Mouse (Mus musculus) forebrain, embryonic 12.5 days (tissue): ENCODE data around the gene Ptprg. TPM values are rescaled to one million over a fixed set of nuclear protein-coding genes. Genes with fewer than 3 reads are reported as not detected.

Source experiments
- ATAC-seq: fragments of 200-750 bp; cut with Nextera tagmentation; 2 replicates; pipeline ENCODE4 v1.8.0; 2017; ENCODE audit warnings: moderate TSS enrichment; ENCODE audit not compliant: low FRiP score
- H3K27ac ChIP-seq: fragments of 300-500 bp; sonication (generic); 2 replicates; pipeline ENCODE4 v1.5.1; 2016; ENCODE audit warnings: mild to moderate bottlenecking
- H3K27me3 ChIP-seq: fragments of 300-500 bp; sonication (generic); 2 replicates; pipeline ENCODE4 v1.6.1; 2016; ENCODE audit warnings: mild to moderate bottlenecking
- H3K36me3 ChIP-seq: fragments of 300-500 bp; sonication (generic); replicated peaks from 2 replicates; pipeline ENCODE4 v1.6.1; 2016; ENCODE audit warnings: mild to moderate bottlenecking
- H3K4me1 ChIP-seq: fragments of 300-500 bp; sonication (generic); 2 replicates; pipeline ENCODE4 v1.6.1; 2016
- H3K4me2 ChIP-seq: fragments of 300-500 bp; sonication (generic); 2 replicates; pipeline ENCODE4 v1.6.1; 2016; ENCODE audit warnings: mild to moderate bottlenecking, moderate library complexity
- H3K4me3 ChIP-seq: fragments of 300-500 bp; sonication (generic); replicated peaks from 2 replicates; pipeline ENCODE4 v1.5.1; 2016; ENCODE audit warnings: mild to moderate bottlenecking
- H3K9ac ChIP-seq: fragments of 300-500 bp; sonication (generic); 2 replicates; pipeline ENCODE4 v1.6.1; 2016; ENCODE audit warnings: mild to moderate bottlenecking
- H3K9me3 ChIP-seq: fragments of 300-500 bp; sonication (generic); 2 replicates; pipeline ENCODE4 v1.6.1; 2016
- WGBS: fragments of 180-500 bp; shearing (Covaris S2); methylation state at CpG from one replicate; pipeline ENCODE4 v1.1.7; 2016; 5-methylcytosine and 5-hydroxymethylcytosine counted together
- polyA plus RNA-seq: library from polyadenylated mRNA; unstranded; fragments of >200 nt; fragmentation: Nextera tagmentation; extraction: Ambion mirVana; gene quantifications from 2 replicates; pipeline ENCODE4 v1.2.1, GENCODE M21; 2016

Ptprg gene
- polyA plus RNA-seq, 1 experiment from 2014 or later, result 44.9 TPM

DNA sequence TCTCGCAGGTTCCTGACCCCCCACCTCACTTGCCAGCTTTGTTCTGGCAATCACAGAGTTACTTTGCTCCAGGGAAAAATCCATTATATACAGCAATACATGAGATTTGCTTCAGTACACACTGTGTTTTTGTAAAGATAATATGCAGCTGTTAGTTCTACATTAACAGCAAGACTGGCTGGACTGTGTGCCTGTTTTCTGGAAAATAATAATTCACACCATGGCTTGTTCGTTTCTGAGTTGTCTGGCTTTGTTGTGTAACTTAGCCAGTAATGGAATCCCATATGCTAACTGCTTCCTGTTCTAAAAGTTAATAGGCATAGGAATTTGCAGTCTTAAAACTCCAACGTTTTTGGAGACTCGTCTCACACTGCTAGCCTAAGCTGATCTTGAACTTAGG is 635.0 kb downstream of the Ptprg start:
- Histone ChIP-seq H3K9ac (no peak overlapping the region), H3K4me2 (no peak overlapping the region), H3K9me3 (no peaks in the 10 kb centered on the region), H3K36me3 (no peaks in the 10 kb centered on the region), H3K4me1 (peaks cover 65% of the 10 kb centered on the region), H3K27ac (peak overlapping the region; percentile 91), H3K4me3 (no peak overlapping the region), H3K27me3 (peaks cover 4% of the 10 kb centered on the region; the same call in 1 of the 2 replicates)
- 28% methylated on average over 4 of the region's 4 CpGs for WGBS
- no peak for ATAC-seq

- no peak overlapping the region for H3K9ac ChIP-seq
- WGBS, result 29% methylated on average over 3 of the region's 3 CpGs
Measured at GRCm38 (mm10) chr14:12189266-12189665, 635.9 kb downstream of the Ptprg start.

DNA sequence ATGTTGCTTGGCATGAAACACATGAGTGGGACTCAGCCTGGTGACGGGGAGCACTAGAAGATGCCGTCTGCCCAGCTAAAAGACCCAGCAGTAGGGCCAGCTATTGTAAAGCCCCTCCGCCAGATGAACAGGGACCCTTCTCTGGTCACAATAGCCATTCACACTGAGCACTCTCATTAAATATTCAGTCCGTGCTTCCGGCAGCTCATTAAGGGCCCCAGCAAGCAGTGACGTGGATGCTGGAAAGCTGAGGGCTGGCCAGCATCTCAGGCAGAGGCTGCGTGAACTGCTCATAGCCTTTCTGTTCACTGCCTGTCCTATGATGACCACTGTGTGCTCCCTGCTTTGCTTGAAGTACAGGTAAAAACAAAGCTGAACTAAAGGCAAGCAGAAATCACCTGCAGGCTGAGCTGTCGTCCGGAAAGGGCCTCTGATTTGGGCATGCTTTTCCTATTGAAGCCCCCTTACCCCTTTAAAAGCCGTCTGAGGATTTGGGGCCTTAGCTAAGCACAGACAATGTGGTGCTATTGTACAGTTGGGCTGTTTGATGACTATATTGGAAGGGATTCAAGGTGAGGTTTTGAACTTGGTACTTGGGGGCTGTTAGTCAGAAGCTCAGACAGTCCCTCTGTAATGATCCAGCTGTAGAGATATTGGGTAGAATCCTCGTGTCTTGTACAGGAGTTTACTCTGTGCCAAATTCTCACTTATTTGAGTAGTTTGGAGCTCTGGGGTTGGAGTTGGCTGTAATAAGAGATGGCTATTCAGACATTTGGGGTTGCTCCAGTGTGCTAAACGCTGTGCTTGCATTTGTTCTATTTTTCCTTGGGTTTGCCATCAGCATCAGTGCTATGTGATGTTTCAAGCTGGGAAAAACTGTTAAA is 636.6 kb downstream of the Ptprg start:
- peak overlapping the region; percentile 51 for H3K4me2 ChIP-seq
- no peaks in the 10 kb centered on the region for H3K9me3 ChIP-seq
- H3K27ac ChIP-seq, result peak overlapping the region; percentile 91
- 8% methylated on average over 12 of the region's 12 CpGs for WGBS
- H3K4me1 ChIP-seq, result peaks cover 57% of the 10 kb centered on the region
- peak overlapping the region; percentile 21; the same call in 1 of the 2 replicates for H3K4me3 ChIP-seq
- H3K36me3 ChIP-seq, result no peaks in the 10 kb centered on the region
- H3K27me3 ChIP-seq, result peaks cover 4% of the 10 kb centered on the region; the same call in 1 of the 2 replicates
- peak; percentile 93 for ATAC-seq
- no peak overlapping the region; the same call in 1 of the 2 replicates for H3K9ac ChIP-seq

More at GRCm38 (mm10) chr14:12189266-12189665, 635.9 kb downstream of the Ptprg start:
- H3K4me2 ChIP-seq, result peak overlapping the region; percentile 51
- H3K9me3 ChIP-seq, result no peaks in the 10 kb centered on the region
- peak overlapping the region; percentile 91 for H3K27ac ChIP-seq
- no peak overlapping the region for H3K4me3 ChIP-seq
- H3K4me1 ChIP-seq, result peaks cover 61% of the 10 kb centered on the region
- H3K27me3 ChIP-seq, result peaks cover 4% of the 10 kb centered on the region; the same call in 1 of the 2 replicates
- no peaks in the 10 kb centered on the region for H3K36me3 ChIP-seq
- ATAC-seq, result peak; percentile 30; the same call in 1 of the 2 replicates

DNA sequence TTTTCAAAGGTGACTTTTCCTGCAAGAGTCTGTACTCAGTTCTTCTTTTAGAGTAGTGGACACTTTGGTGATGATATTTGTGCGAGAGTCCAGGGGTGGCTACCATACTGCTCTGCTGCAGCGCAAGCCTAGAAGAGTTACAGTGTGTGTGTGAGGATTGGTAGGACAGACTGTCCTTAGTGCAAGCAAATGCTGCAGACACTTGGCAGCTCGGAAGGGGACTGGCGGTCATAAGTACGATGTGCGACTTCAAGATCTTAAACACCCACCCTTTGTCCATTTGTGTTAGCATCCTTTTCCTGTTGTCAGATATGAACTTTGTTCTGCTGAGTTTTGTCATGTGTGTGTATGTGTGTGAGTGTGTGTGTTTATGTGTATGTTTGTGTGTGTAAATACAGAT is 637.7 kb downstream of the Ptprg start:
- Histone ChIP-seq H3K4me1 (peaks cover 57% of the 10 kb centered on the region), H3K9me3 (no peaks in the 10 kb centered on the region), H3K4me2 (peak overlapping the region; percentile 51), H3K4me3 (peak overlapping the region; percentile 21), H3K27ac (no peak overlapping the region), H3K36me3 (no peaks in the 10 kb centered on the region), H3K9ac (peak overlapping the region; percentile 45), H3K27me3 (peaks cover 2% of the 10 kb centered on the region; the same call in 1 of the 2 replicates)
- ATAC-seq, result no peak
- WGBS, result 80% methylated on average over 6 of the region's 6 CpGs

DNA sequence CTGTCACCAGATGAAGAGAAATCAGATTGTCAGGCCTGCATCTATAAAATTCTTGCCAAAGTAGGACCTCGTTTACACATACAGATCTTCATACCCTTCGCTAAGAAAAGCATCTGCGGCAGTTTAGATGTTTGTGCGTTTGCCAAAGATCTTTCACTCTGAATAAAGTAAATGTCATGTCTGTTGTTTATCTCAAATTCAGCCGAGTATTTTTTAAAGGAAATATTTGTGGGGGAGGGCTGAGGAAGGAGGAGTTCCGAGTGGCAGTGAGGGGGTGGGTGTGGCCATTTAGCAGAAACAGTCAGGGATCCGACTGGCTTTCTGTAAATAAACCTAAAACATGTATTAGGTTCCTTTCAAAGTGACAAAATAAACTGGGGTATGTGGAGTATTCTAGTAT is 645.4 kb downstream of the Ptprg start:
- Histone ChIP-seq H3K4me1 (peaks cover 32% of the 10 kb centered on the region), H3K4me2 (no peak overlapping the region), H3K27ac (no peak overlapping the region), H3K36me3 (no peaks in the 10 kb centered on the region), H3K4me3 (no peak overlapping the region), H3K9me3 (no peaks in the 10 kb centered on the region), H3K27me3 (no peaks in the 10 kb centered on the region), H3K9ac (no peak overlapping the region)
- 68% methylated on average over 7 of the region's 7 CpGs for WGBS
- no peak for ATAC-seq

GRCm38 (mm10) chr14:12199956-12200950 is 646.9 kb downstream of the Ptprg start:
- no peak overlapping the region for H3K4me3 ChIP-seq
- WGBS, result 70% methylated on average over 13 of the region's 13 CpGs
- peaks cover 36% of the 10 kb centered on the region for H3K4me1 ChIP-seq
- H3K9ac ChIP-seq, result no peak overlapping the region
- H3K9me3 ChIP-seq, result no peaks in the 10 kb centered on the region
- H3K4me2 ChIP-seq, result no peak overlapping the region
- H3K27me3 ChIP-seq, result no peaks in the 10 kb centered on the region
- H3K36me3 ChIP-seq, result no peaks in the 10 kb centered on the region
- ATAC-seq, result peak; percentile 67; the same call in 1 of the 2 replicates
- peak overlapping the region; percentile 43; the same call in 1 of the 2 replicates for H3K27ac ChIP-seq

- no peak overlapping the region for H3K4me2 ChIP-seq
- H3K27me3 ChIP-seq, result no peaks in the 10 kb centered on the region
- 0 out of 2 replicates have a peak, but pooled peaks cover 2% of the 10 kb centered on the region for H3K36me3 ChIP-seq
- no peak overlapping the region for H3K4me3 ChIP-seq
- 56% methylated on average over 10 of the region's 10 CpGs for WGBS
- H3K9ac ChIP-seq, result no peak overlapping the region
- H3K27ac ChIP-seq, result no peak overlapping the region
- no peaks in the 10 kb centered on the region for H3K9me3 ChIP-seq
- H3K4me1 ChIP-seq, result peaks cover 36% of the 10 kb centered on the region
- ATAC-seq, result no peak
Measured at GRCm38 (mm10) chr14:12202214-12202613, 648.9 kb downstream of the Ptprg start.

DNA sequence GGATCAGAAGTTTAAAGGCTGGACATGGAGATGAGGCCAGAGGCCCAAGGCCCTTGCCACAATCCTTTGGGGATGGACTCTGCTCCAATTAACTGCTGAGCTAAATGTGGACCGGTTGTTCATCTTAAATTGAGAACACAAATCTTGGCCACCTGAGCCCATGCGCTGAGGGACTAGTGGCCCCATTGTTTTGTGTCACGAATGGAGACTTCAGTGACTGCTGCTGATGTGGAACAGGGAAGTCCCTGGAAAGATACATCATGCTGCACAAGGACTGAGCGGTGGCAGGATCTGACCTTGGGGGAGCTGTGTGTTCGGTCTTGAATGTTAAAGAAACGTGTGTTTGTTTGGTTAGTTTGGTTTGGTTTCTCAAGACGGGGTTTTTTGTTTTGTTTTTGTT is 649.7 kb downstream of the Ptprg start:
- H3K36me3 ChIP-seq, result peaks cover 5% of the 10 kb centered on the region; the same call in 1 of the 2 replicates
- 78% methylated on average over 7 of the region's 7 CpGs for WGBS
- ATAC-seq, result no peak
- H3K4me1 ChIP-seq, result peaks cover 36% of the 10 kb centered on the region
- no peak overlapping the region for H3K4me2 ChIP-seq
- H3K27ac ChIP-seq, result no peak overlapping the region
- H3K9me3 ChIP-seq, result no peaks in the 10 kb centered on the region
- H3K4me3 ChIP-seq, result no peak overlapping the region
- H3K9ac ChIP-seq, result no peak overlapping the region
- H3K27me3 ChIP-seq, result no peaks in the 10 kb centered on the region

- no peak overlapping the region for H3K9ac ChIP-seq
- peaks cover 20% of the 10 kb centered on the region for H3K4me1 ChIP-seq
- WGBS, result 67% methylated on average over 2 of the region's 2 CpGs
- H3K27me3 ChIP-seq, result no peaks in the 10 kb centered on the region
- no peaks in the 10 kb centered on the region for H3K9me3 ChIP-seq
- no peak overlapping the region for H3K4me3 ChIP-seq
- no peak overlapping the region for H3K27ac ChIP-seq
- H3K36me3 ChIP-seq, result peaks cover 18% of the 10 kb centered on the region; the same call in 1 of the 2 replicates
- no peak overlapping the region for H3K4me2 ChIP-seq
- no peak for ATAC-seq
Measured at GRCm38 (mm10) chr14:12206138-12206537, 652.8 kb downstream of the Ptprg start.

DNA sequence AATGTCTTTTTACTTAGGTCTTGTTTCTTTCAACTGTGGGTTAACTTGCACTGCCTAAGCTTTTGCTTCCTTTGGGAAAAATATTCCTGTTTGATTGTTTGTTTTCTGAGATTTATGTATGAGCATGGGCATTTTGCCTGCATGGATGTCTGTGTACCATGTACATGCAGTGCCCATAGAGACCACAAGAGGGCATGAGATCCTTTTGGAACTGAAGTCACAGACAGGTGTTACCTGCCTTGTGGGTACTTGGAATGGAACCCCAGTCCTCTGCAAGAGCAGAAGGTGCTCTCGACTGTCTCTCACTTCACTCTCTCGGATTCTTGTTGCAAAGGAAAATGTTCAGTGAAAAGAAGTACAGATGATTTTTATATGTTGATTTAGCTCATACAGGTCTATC is 655.2 kb downstream of the Ptprg start:
- no peak overlapping the region for H3K4me2 ChIP-seq
- no peak overlapping the region for H3K27ac ChIP-seq
- no peak for ATAC-seq
- H3K9ac ChIP-seq, result no peak overlapping the region
- WGBS, result 96% methylated on average over 2 of the region's 2 CpGs
- H3K4me3 ChIP-seq, result no peak overlapping the region
- peaks cover 25% of the 10 kb centered on the region for H3K36me3 ChIP-seq
- peaks cover 4% of the 10 kb centered on the region; the same call in 1 of the 2 replicates for H3K4me1 ChIP-seq
- H3K27me3 ChIP-seq, result no peaks in the 10 kb centered on the region
- H3K9me3 ChIP-seq, result no peaks in the 10 kb centered on the region

DNA sequence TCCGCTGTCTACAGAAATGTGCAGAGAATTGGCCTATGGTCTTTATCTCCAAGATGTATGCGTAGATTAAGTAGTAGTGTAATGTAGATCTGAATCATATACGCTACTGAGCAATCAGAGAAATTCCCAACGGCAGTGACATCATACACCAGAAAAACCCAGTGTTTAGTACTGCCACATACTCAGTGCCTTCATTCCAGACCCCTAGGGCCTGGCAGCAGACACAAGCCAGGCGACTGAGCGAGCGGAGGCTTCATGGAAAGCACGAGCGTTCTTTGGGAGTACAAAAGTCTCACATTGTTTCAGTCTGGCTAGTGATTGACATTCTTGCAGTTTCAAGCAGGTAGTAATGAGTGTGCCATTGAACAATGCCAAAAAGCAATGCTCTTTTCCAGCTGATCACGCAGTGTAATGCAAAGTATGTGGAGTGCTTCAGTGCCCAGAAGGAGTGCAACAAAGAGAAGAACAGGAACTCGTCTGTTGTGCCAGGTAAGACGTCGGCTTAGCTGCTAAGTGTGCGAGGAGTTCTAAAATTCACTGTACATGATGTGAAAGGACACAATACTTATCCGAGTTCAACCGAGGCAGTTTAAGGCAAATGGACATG is 665.3 kb downstream of the Ptprg start:
- Histone ChIP-seq H3K27me3 (no peaks in the 10 kb centered on the region), H3K4me1 (peaks cover 3% of the 10 kb centered on the region; the same call in 1 of the 2 replicates), H3K36me3 (peaks cover 22% of the 10 kb centered on the region), H3K4me2 (no peak overlapping the region), H3K9me3 (no peaks in the 10 kb centered on the region), H3K27ac (no peak overlapping the region), H3K9ac (no peak overlapping the region), H3K4me3 (no peak overlapping the region)
- WGBS, result 70% methylated on average over 16 of the region's 16 CpGs
- ATAC-seq, result no peak; the same call in 1 of the 2 replicates
